ENCODE assay signal across 13 mouse cellular contexts in the genomic region with DNA sequence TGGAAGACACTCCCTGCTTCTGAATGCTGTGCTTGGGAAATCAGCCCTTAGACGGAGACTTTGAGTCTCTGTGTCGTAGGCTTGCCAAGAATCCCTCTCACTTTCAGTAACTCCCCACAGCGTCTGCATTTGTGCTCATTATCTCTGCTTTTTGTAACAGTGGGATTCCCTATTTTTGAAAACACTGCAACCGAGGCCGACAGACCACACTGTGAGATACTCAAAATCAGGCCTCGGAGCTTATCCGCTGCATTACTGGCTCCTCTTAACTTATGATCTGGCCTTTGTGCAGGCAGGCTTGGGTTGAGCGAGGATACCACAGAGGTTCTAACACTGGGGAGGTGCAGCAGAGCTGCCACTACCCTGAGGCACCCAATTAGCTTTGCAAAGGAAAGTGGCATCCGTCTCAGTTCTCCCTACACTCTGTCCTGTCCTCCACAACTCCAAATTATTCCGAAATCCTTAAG.
A peak's percentile ranks its signal among the peaks of the same experiment; 100 is the strongest.
DNase-seq lines count a peak whose midpoint lies in the region; ATAC-seq and TF ChIP-seq lines count a peak whose summit lies in the region.
"Had no signal": no experiment of that assay in that cellular context is flagged by ENCODE, and none has a peak within 500 bp of the region (broad histone marks: within the 10 kb centered on the region; RNA-seq: fewer than 3 reads in every experiment).

No protein-coding gene starts in this region.

- H3K4me2 ChIP-seq in lung, embryonic 16.5 days (ENCODE audit: low read depth, low read length), result no peak overlapping the region
- H3K4me2 ChIP-seq in forebrain, postnatal 0 days (ENCODE audit: low read depth), result no peak overlapping the region
- H3K4me2 ChIP-seq in midbrain, embryonic 15.5 days, result no peak overlapping the region

- peaks cover 8% of the 10 kb centered on the region for H3K4me1 ChIP-seq in lung, embryonic 16.5 days (replicated peaks; ENCODE audit: control insufficient read depth, insufficient read depth, low read length)
- peaks cover 10% of the 10 kb centered on the region for H3K4me1 ChIP-seq in forebrain, postnatal 0 days (ENCODE audit: insufficient read depth)
- H3K4me1 ChIP-seq in midbrain, embryonic 15.5 days, result peaks cover 28% of the 10 kb centered on the region

- ATAC-seq in lung, embryonic 16.5 days (ENCODE audit: low read depth), result peak; percentile 51; the same call in 1 of the 2 replicates
- ATAC-seq in forebrain, postnatal 0 days, result peak; percentile 51
- peak; percentile 61 for ATAC-seq in midbrain, embryonic 15.5 days (replicated peaks)

- peak; percentile 12 for DNase-seq in embryo, embryonic 10 days (ENCODE audit: low spot score)
- DNase-seq in embryo, embryonic 9.5 days (ENCODE audit: extremely low spot score), result no peak
- DNase-seq in lung, postnatal 25 days (ENCODE audit: low spot score), result no peak
- DNase-seq in forebrain, postnatal 0 days, result peak; percentile 59
- no peak for DNase-seq in urinary bladder, adult 18-20 months (ENCODE audit: low spot score in 2 of 2)
- no peak for DNase-seq in kidney, postnatal 14 days
- DNase-seq: heart, postnatal 14 days; lung, postnatal 14 days; right cerebral cortex, postnatal 14 days; thymus, postnatal 14 days had no signal

- WGBS in lung, embryonic 16.5 days, result 57% methylated on average over 10 of the region's 10 CpGs
- 14% methylated on average over 10 of the region's 10 CpGs for WGBS in forebrain, postnatal 0 days
- WGBS in midbrain, embryonic 15.5 days, result 17% methylated on average over 10 of the region's 10 CpGs

- H3K4me3 ChIP-seq in lung, embryonic 16.5 days (ENCODE audit: low read length), result no peak overlapping the region
- no peak overlapping the region for H3K4me3 ChIP-seq in forebrain, postnatal 0 days (ENCODE audit: low read depth, low read length)
- no peak overlapping the region for H3K4me3 ChIP-seq in midbrain, embryonic 15.5 days

- no peaks in the 10 kb centered on the region for H3K27me3 ChIP-seq in lung, embryonic 16.5 days (ENCODE audit: control insufficient read depth, insufficient read depth, low read depth, low read length)
- H3K27me3 ChIP-seq in forebrain, postnatal 0 days (ENCODE audit: insufficient read depth, low read length), result no peaks in the 10 kb centered on the region
- H3K27me3 ChIP-seq in midbrain, embryonic 15.5 days (replicated peaks), result no peaks in the 10 kb centered on the region

- H3K9ac ChIP-seq in lung, embryonic 16.5 days (ENCODE audit: low read length), result no peak overlapping the region
- H3K9ac ChIP-seq in forebrain, postnatal 0 days, result no peak overlapping the region; the same call in 1 of the 2 replicates
- H3K9ac ChIP-seq in midbrain, embryonic 15.5 days, result no peak overlapping the region

- H3K36me3 ChIP-seq in lung, embryonic 16.5 days (ENCODE audit: control insufficient read depth, insufficient read depth, low read length), result no peaks in the 10 kb centered on the region
- no peaks in the 10 kb centered on the region for H3K36me3 ChIP-seq in forebrain, postnatal 0 days (ENCODE audit: insufficient read depth)
- no peaks in the 10 kb centered on the region for H3K36me3 ChIP-seq in midbrain, embryonic 15.5 days (replicated peaks)
- H3K36me3 ChIP-seq: G1E had no signal

- no peak overlapping the region for H3K27ac ChIP-seq in lung, embryonic 16.5 days (ENCODE audit: low read length)
- H3K27ac ChIP-seq in forebrain, postnatal 0 days (ENCODE audit: low read depth, low read length), result no peak overlapping the region; the same call in 1 of the 2 replicates
- H3K27ac ChIP-seq in midbrain, embryonic 15.5 days, result peak overlapping the region; percentile 57

- no peak for TF ChIP-seq CTCF in forebrain, postnatal 0 days (IDR thresholded peaks at IDR 0.05; ENCODE audit: low read depth)

- no peaks in the 10 kb centered on the region for H3K9me3 ChIP-seq in lung, embryonic 16.5 days (ENCODE audit: control insufficient read depth, low read length)
- no peaks in the 10 kb centered on the region for H3K9me3 ChIP-seq in forebrain, postnatal 0 days (ENCODE audit: low read length)
- H3K9me3 ChIP-seq in midbrain, embryonic 15.5 days, result no peaks in the 10 kb centered on the region
- H3K9me3 ChIP-seq: G1E had no signal

Comparison
In these comparisons a context has a peak if more than half of its experiments do, and no peak if none do; other contexts are left out.
1. DNase-seq: peak in embryo, embryonic 10 days (single experiment) and forebrain, postnatal 0 days (single experiment); none in embryo, embryonic 9.5 days (single experiment), lung, postnatal 25 days (single experiment), urinary bladder, adult 18-20 months (0 of 2) and kidney, postnatal 14 days (single experiment).
2. Peak in every context shown above with its lines, with median percentiles within 50 percentile points of each other: ATAC-seq.